Mouse (Mus musculus): ENCODE data around the gene Brox. TPM values are rescaled to one million over a fixed set of nuclear protein-coding genes. Genes with fewer than 3 reads are reported as not detected.

Brox gene
- total RNA-seq, 4 experiments from 2014 or later, result 17.3 to 20.3 (median 18.2) TPM

GRCm38 (mm10) chr1:183272867-183273818 is 23.9 kb downstream of the Brox start:
- DNase-seq (ENCODE audit: low spot score in 2 of 2), result no peak

GRCm38 (mm10) chr1:183267666-183268065 is 29.4 kb downstream of the Brox start:
- DNase-seq (ENCODE audit: low spot score in 2 of 2), result no peak

GRCm38 (mm10) chr1:183265921-183266467 is 31.1 kb downstream of the Brox start:
- DNase-seq (ENCODE audit: low spot score in 2 of 2), result no peak

- DNase-seq (ENCODE audit: low spot score in 2 of 2), result no peak
These were observed 32.7 kb downstream of the Brox start for GRCm38 (mm10) chr1:183264145-183265008.

GRCm38 (mm10) chr1:183252574-183252973 is 44.5 kb downstream of the Brox start:
- no peak for DNase-seq (ENCODE audit: low spot score in 2 of 2)

- no peak for DNase-seq (ENCODE audit: low spot score in 2 of 2)
These were observed 45.3 kb downstream of the Brox start for GRCm38 (mm10) chr1:183251818-183252217.

- no peak for DNase-seq (ENCODE audit: low spot score in 2 of 2)
These were observed 46.5 kb downstream of the Brox start for GRCm38 (mm10) chr1:183250612-183251011.

- no peak for DNase-seq (ENCODE audit: low spot score in 2 of 2)
These were observed 48.9 kb downstream of the Brox start for GRCm38 (mm10) chr1:183248144-183248543.

- DNase-seq (ENCODE audit: low spot score in 2 of 2), result no peak
These were observed 53.8 kb downstream of the Brox start for GRCm38 (mm10) chr1:183243293-183243692.

GRCm38 (mm10) chr1:183237901-183238300 is 59.2 kb downstream of the Brox start:
- no peak for DNase-seq (ENCODE audit: low spot score in 2 of 2)

- DNase-seq (ENCODE audit: low spot score in 2 of 2), result no peak
These were observed 60.6 kb downstream of the Brox start for GRCm38 (mm10) chr1:183236460-183236859.

- DNase-seq (ENCODE audit: low spot score in 2 of 2), result no peak
These were observed 63.3 kb downstream of the Brox start for GRCm38 (mm10) chr1:183233679-183234174.

GRCm38 (mm10) chr1:183232985-183233678 is 63.9 kb downstream of the Brox start:
- DNase-seq (ENCODE audit: low spot score in 2 of 2), result no peak

GRCm38 (mm10) chr1:183227469-183227868 is 69.6 kb downstream of the Brox start:
- DNase-seq (ENCODE audit: low spot score in 2 of 2), result no peak

Other genes with a start within 250 kb of the Brox start
- gene Disp1, start 75.7 kb downstream of the Brox start, total RNA-seq (2022), result 1 to 10 TPM; 1.8 to 2.9 (median 2.2) TPM
- gene Aida, start 679 bp downstream of the Brox start, total RNA-seq (2022), result 10 to 100 TPM; 16.6 to 21.7 (median 19.6) TPM
- 100 to 1,000 TPM; 195 to 255 (median 213) TPM for gene Mia3, start 72.3 kb upstream of the Brox start, total RNA-seq (2022)
- 1 to 10 TPM; 4.0 to 7.9 (median 5.3) TPM for gene Taf1a, start 91.7 kb upstream of the Brox start, total RNA-seq (2022)
- not detected for gene Hhipl2, start 120.9 kb upstream of the Brox start, total RNA-seq (2022)